Mouse (Mus musculus) forebrain, embryonic 15.5 days (tissue): Measurements from ENCODE around the gene Pdk1. TPM values are rescaled to one million over a fixed set of nuclear protein-coding genes. Genes with fewer than 3 reads are reported as not detected.

ENCODE experiments used
- ATAC-seq: fragments of 200-750 bp; cut with Nextera tagmentation; replicated peaks from 2 replicates; pipeline ENCODE4 v1.8.0; 2017; ENCODE audit warnings: mild to moderate bottlenecking, moderate TSS enrichment, moderate library complexity
- H3K27ac ChIP-seq: fragments of 300-500 bp; sonication (generic); replicated peaks from 2 replicates; pipeline ENCODE4 v1.5.1; 2015; ENCODE audit warnings: mild to moderate bottlenecking, inconsistent platforms
- H3K27me3 ChIP-seq: fragments of 300-500 bp; sonication (generic); 2 replicates; pipeline ENCODE4 v1.6.1; 2015; ENCODE audit warnings: inconsistent platforms
- H3K36me3 ChIP-seq: fragments of 300-500 bp; sonication (generic); 2 replicates; pipeline ENCODE4 v1.6.1; 2015; ENCODE audit warnings: mild to moderate bottlenecking, inconsistent platforms
- H3K4me1 ChIP-seq: fragments of 300-500 bp; sonication (generic); 2 replicates; pipeline ENCODE4 v1.6.1; 2015; ENCODE audit warnings: inconsistent platforms
- H3K4me2 ChIP-seq: fragments of 300-500 bp; sonication (generic); replicated peaks from 2 replicates; pipeline ENCODE4 v1.6.1; 2015; ENCODE audit warnings: mild to moderate bottlenecking, inconsistent platforms
- H3K4me3 ChIP-seq: fragments of 300-500 bp; sonication (generic); 2 replicates; pipeline ENCODE4 v1.5.1; 2015; ENCODE audit warnings: mild to moderate bottlenecking, inconsistent platforms
- H3K9ac ChIP-seq: fragments of 300-500 bp; sonication (generic); replicated peaks from 2 replicates; pipeline ENCODE4 v1.6.1; 2015; ENCODE audit warnings: mild to moderate bottlenecking, inconsistent platforms
- H3K9me3 ChIP-seq: fragments of 300-500 bp; sonication (generic); 2 replicates; pipeline ENCODE4 v1.6.1; 2016; ENCODE audit warnings: inconsistent platforms
- WGBS: fragments of 180-500 bp; shearing (Covaris S2); methylation state at CpG from one replicate; pipeline ENCODE4 v1.1.7; 2015; ENCODE audit warnings: mixed read lengths; 5-methylcytosine and 5-hydroxymethylcytosine counted together
- polyA plus RNA-seq: library from polyadenylated mRNA; unstranded; fragments of >200 nt; fragmentation: Nextera tagmentation; extraction: Ambion mirVana; gene quantifications from 2 replicates; pipeline ENCODE4 v1.2.1, GENCODE M21; 2015

The Pdk1 gene
- polyA plus RNA-seq, 1 experiment from 2014 or later, result 22.0 TPM

GRCm38 (mm10) chr2:71874836-71875235, 1.8 kb downstream of the Pdk1 start:
- H3K27ac ChIP-seq, result no peak overlapping the region
- H3K4me1 ChIP-seq, result peaks cover 8% of the 10 kb centered on the region
- no peaks in the 10 kb centered on the region for H3K9me3 ChIP-seq
- no peaks in the 10 kb centered on the region for H3K36me3 ChIP-seq
- H3K4me2 ChIP-seq, result no peak overlapping the region
- no peaks in the 10 kb centered on the region for H3K27me3 ChIP-seq
- ATAC-seq, result no peak
- H3K4me3 ChIP-seq, result no peak overlapping the region
- 17% methylated on average over 2 of the region's 2 CpGs for WGBS
- H3K9ac ChIP-seq, result no peak overlapping the region

- no peak overlapping the region for H3K4me3 ChIP-seq
- no peak overlapping the region for H3K27ac ChIP-seq
- peaks cover 9% of the 10 kb centered on the region for H3K4me1 ChIP-seq
- no peak overlapping the region for H3K9ac ChIP-seq
- no peak overlapping the region for H3K4me2 ChIP-seq
- 94% methylated on average over 4 of the region's 4 CpGs for WGBS
- H3K9me3 ChIP-seq, result no peaks in the 10 kb centered on the region
- H3K36me3 ChIP-seq, result no peaks in the 10 kb centered on the region; the same call in 1 of the 2 replicates
- ATAC-seq, result no peak
- H3K27me3 ChIP-seq, result no peaks in the 10 kb centered on the region
Observed at GRCm38 (mm10) chr2:71877865-71878264, 4.8 kb downstream of the Pdk1 start.

- H3K4me1 ChIP-seq, result peaks cover 14% of the 10 kb centered on the region
- no peak overlapping the region for H3K9ac ChIP-seq
- H3K36me3 ChIP-seq, result no peaks in the 10 kb centered on the region; the same call in 1 of the 2 replicates
- no peak overlapping the region for H3K4me2 ChIP-seq
- no peaks in the 10 kb centered on the region for H3K27me3 ChIP-seq
- no peak overlapping the region for H3K4me3 ChIP-seq
- WGBS, result 80% methylated on average over 2 of the region's 2 CpGs
- ATAC-seq, result no peak
- no peak overlapping the region for H3K27ac ChIP-seq
- no peaks in the 10 kb centered on the region for H3K9me3 ChIP-seq
Observed at GRCm38 (mm10) chr2:71878441-71878840, 5.4 kb downstream of the Pdk1 start.

GRCm38 (mm10) chr2:71878943-71879342, 5.9 kb downstream of the Pdk1 start:
- Histone ChIP-seq H3K4me3 (no peak overlapping the region), H3K9ac (no peak overlapping the region), H3K27me3 (no peaks in the 10 kb centered on the region), H3K36me3 (no peaks in the 10 kb centered on the region; the same call in 1 of the 2 replicates), H3K9me3 (no peaks in the 10 kb centered on the region), H3K27ac (no peak overlapping the region), H3K4me2 (no peak overlapping the region), H3K4me1 (peaks cover 10% of the 10 kb centered on the region)
- no peak for ATAC-seq

GRCm38 (mm10) chr2:71882914-71883651, 10.1 kb downstream of the Pdk1 start:
- Histone ChIP-seq H3K4me2 (no peak overlapping the region), H3K9ac (no peak overlapping the region), H3K4me3 (no peak overlapping the region), H3K36me3 (no peaks in the 10 kb centered on the region; the same call in 1 of the 2 replicates), H3K9me3 (no peaks in the 10 kb centered on the region), H3K4me1 (0 out of 2 replicates have a peak, but pooled peaks cover 7% of the 10 kb centered on the region), H3K27ac (no peak overlapping the region), H3K27me3 (no peaks in the 10 kb centered on the region)
- no peak for ATAC-seq
- 54% methylated on average over 19 of the region's 19 CpGs for WGBS

GRCm38 (mm10) chr2:71887269-71887668, 14.2 kb downstream of the Pdk1 start:
- no peak overlapping the region for H3K4me3 ChIP-seq
- 0 out of 2 replicates have a peak, but pooled peaks cover 7% of the 10 kb centered on the region for H3K4me1 ChIP-seq
- no peaks in the 10 kb centered on the region for H3K9me3 ChIP-seq
- 97% methylated on average over 4 of the region's 4 CpGs for WGBS
- H3K36me3 ChIP-seq, result no peaks in the 10 kb centered on the region; the same call in 1 of the 2 replicates
- H3K9ac ChIP-seq, result no peak overlapping the region
- no peak overlapping the region for H3K4me2 ChIP-seq
- no peak for ATAC-seq
- H3K27ac ChIP-seq, result no peak overlapping the region
- H3K27me3 ChIP-seq, result no peaks in the 10 kb centered on the region

- WGBS, result 82% methylated on average over 4 of the region's 4 CpGs
Observed at GRCm38 (mm10) chr2:71888437-71888836, 15.4 kb downstream of the Pdk1 start.

GRCm38 (mm10) chr2:71891536-71891935, 18.5 kb downstream of the Pdk1 start:
- 90% methylated on average over 2 of the region's 2 CpGs for WGBS
- H3K4me2 ChIP-seq, result no peak overlapping the region
- ATAC-seq, result no peak

More at GRCm38 (mm10) chr2:71888437-71888836, 15.4 kb downstream of the Pdk1 start:
- Histone ChIP-seq H3K4me1 (0 out of 2 replicates have a peak, but pooled peaks cover under 1% of the 10 kb centered on the region), H3K9ac (no peak overlapping the region), H3K36me3 (peaks cover 3% of the 10 kb centered on the region; the same call in 1 of the 2 replicates), H3K27me3 (no peaks in the 10 kb centered on the region), H3K9me3 (no peaks in the 10 kb centered on the region), H3K4me2 (no peak overlapping the region), H3K4me3 (no peak overlapping the region), H3K27ac (no peak overlapping the region)
- no peak for ATAC-seq

GRCm38 (mm10) chr2:71892741-71893349, 19.8 kb downstream of the Pdk1 start:
- H3K27ac ChIP-seq, result no peak overlapping the region
- WGBS, result 94% methylated on average over 7 of the region's 7 CpGs
- ATAC-seq, result no peak

More at GRCm38 (mm10) chr2:71891536-71891935, 18.5 kb downstream of the Pdk1 start:
- H3K27ac ChIP-seq, result no peak overlapping the region
- no peaks in the 10 kb centered on the region for H3K27me3 ChIP-seq
- no peak overlapping the region for H3K4me3 ChIP-seq
- no peaks in the 10 kb centered on the region for H3K9me3 ChIP-seq
- H3K36me3 ChIP-seq, result 0 out of 2 replicates have a peak, but pooled peaks cover 3% of the 10 kb centered on the region
- no peak overlapping the region for H3K9ac ChIP-seq
- no peaks in the 10 kb centered on the region for H3K4me1 ChIP-seq

GRCm38 (mm10) chr2:71895596-71896286, 22.7 kb downstream of the Pdk1 start:
- Histone ChIP-seq H3K27me3 (no peaks in the 10 kb centered on the region), H3K27ac (no peak overlapping the region), H3K9ac (no peak overlapping the region), H3K4me2 (no peak overlapping the region), H3K36me3 (0 out of 2 replicates have a peak, but pooled peaks cover 3% of the 10 kb centered on the region), H3K4me3 (no peak overlapping the region), H3K4me1 (no peaks in the 10 kb centered on the region), H3K9me3 (no peaks in the 10 kb centered on the region)
- 91% methylated on average over 13 of the region's 13 CpGs for WGBS
- no peak for ATAC-seq

More at GRCm38 (mm10) chr2:71892741-71893349, 19.8 kb downstream of the Pdk1 start:
- no peak overlapping the region for H3K4me2 ChIP-seq
- H3K9ac ChIP-seq, result no peak overlapping the region
- no peaks in the 10 kb centered on the region for H3K9me3 ChIP-seq
- no peaks in the 10 kb centered on the region for H3K27me3 ChIP-seq
- H3K4me1 ChIP-seq, result no peaks in the 10 kb centered on the region
- H3K4me3 ChIP-seq, result no peak overlapping the region
- 0 out of 2 replicates have a peak, but pooled peaks cover 3% of the 10 kb centered on the region for H3K36me3 ChIP-seq

GRCm38 (mm10) chr2:71897420-71897819, 24.4 kb downstream of the Pdk1 start:
- Histone ChIP-seq H3K4me3 (no peak overlapping the region), H3K4me2 (no peak overlapping the region), H3K9ac (no peak overlapping the region), H3K9me3 (no peaks in the 10 kb centered on the region), H3K27me3 (no peaks in the 10 kb centered on the region), H3K36me3 (0 out of 2 replicates have a peak, but pooled peaks cover 3% of the 10 kb centered on the region), H3K4me1 (no peaks in the 10 kb centered on the region), H3K27ac (no peak overlapping the region)
- ATAC-seq, result no peak
- WGBS, result 46% methylated on average over 12 of the region's 12 CpGs

GRCm38 (mm10) chr2:71898335-71898856, 25.4 kb downstream of the Pdk1 start:
- no peak overlapping the region for H3K4me3 ChIP-seq
- no peaks in the 10 kb centered on the region for H3K4me1 ChIP-seq
- no peak for ATAC-seq
- no peaks in the 10 kb centered on the region for H3K9me3 ChIP-seq
- WGBS, result 55% methylated on average over 8 of the region's 8 CpGs
- no peaks in the 10 kb centered on the region for H3K36me3 ChIP-seq
- no peak overlapping the region for H3K9ac ChIP-seq
- H3K27ac ChIP-seq, result no peak overlapping the region
- H3K4me2 ChIP-seq, result no peak overlapping the region
- H3K27me3 ChIP-seq, result no peaks in the 10 kb centered on the region
